Mouse (Mus musculus) erythroblast, embryonic 14.5 days (primary cell): ENCODE data around the gene Ccdc173.

ENCODE experiments used
- GATA1 ChIP-seq: IDR thresholded peaks from 2 replicates; pipeline ENCODE4 v1.6.1; 2012; ENCODE audit warnings: low read length, inconsistent platforms, mixed read lengths
- TAL1 ChIP-seq: IDR thresholded peaks from 3 replicates; pipeline ENCODE4 v1.6.1; 2012; ENCODE audit warnings: low read length, inconsistent platforms, mixed read lengths

DNA sequence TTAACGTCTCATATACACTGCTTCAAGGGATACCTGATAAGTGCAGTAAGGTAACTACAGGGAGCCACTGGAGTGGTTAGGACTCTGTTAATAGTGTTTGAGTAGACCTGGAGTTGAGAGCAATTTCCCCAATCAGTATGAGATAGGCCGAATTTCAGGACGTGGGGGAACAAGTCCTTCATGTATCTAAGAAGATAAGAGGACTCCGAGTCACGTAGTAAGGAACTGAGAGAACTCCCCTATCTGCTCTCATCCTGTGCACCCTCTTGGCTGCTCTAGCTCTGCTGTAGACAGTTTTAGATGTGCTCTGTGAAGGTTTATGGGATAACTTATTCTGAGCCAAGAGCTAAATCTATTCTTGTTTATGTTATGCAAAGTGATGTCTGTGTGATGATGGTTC, 27.2 kb upstream of the Ccdc173 start:
- TF ChIP-seq TAL1: no peak
- TF ChIP-seq GATA1: no peak
